Mouse (Mus musculus) gastrocnemius, adult 2 months (tissue): ENCODE results near the gene Lemd2. TPM values are rescaled to one million over a fixed set of nuclear protein-coding genes. Genes with fewer than 3 reads are reported as not detected.

Experiments
- DNase-seq: peaks from one replicate; pipeline ENCODE4 v3.0.0; 2022
- H3K27ac ChIP-seq: fragments of 200-600 bp; 2 replicates; pipeline ENCODE4 v1.8.1; 2022; ENCODE audit warnings: mild to moderate bottlenecking
- H3K4me3 ChIP-seq: fragments of 200-600 bp; 2 replicates; pipeline ENCODE4 v1.8.1; 2022; ENCODE audit warnings: mild to moderate bottlenecking, moderate library complexity
- CTCF ChIP-seq: fragments of 200-600 bp; IDR thresholded peaks from 2 replicates; pipeline ENCODE4 v1.8.1; 2022; ENCODE audit warnings: antibody characterized with exemption, mild to moderate bottlenecking, moderate library complexity
- intact Hi-C: fragments of 180-260 bp; cut with DNase I; formaldehyde crosslinking; loops from one replicate; pipeline ENCODE4 v1.15.1; 2025
- total RNA-seq, 2 experiments: library from RNA; stranded (reverse); gene quantifications; 2 replicates each; pipeline ENCODE4 v1.2.3; 2021

Gene Lemd2
- total RNA-seq, 2 experiments from 2014 or later = 22.4 to 23.9 TPM

DNA sequence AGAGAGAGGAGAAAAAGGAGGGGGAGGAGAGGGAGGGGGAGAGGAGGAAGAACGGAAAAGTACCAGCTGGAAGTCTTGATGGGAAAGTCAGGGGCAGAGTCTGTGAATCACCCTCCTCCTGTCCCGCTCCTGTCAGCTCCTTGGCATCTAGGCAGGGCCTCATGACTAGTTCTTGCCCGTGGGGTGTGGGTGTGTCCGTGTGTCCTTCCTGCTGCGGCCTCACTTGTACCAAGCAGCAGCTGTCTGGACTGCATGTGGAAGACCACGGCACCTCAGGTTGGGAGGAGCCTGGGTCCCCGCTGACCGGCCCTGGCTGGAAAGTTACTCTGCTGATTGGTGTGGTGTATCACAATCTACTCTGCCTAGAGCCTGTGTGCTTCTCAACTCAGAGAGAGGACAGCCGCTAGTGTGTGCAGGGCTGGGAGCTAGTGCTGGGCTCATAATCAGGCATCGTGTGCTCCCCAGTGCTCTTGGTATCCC, 62.3 kb downstream of the Lemd2 start:
- Histone ChIP-seq H3K4me3 (peak overlapping the region; percentile 17; the same call in 1 of the 2 replicates), H3K27ac (peak overlapping the region; percentile 90)
- intact Hi-C loops = no loop called here
- DNase-seq = peak; percentile 76
- no peak for TF ChIP-seq CTCF

- peak overlapping the region; percentile 90 for H3K27ac ChIP-seq
- intact Hi-C loops = no loop called here
- peak; percentile 63 for DNase-seq
- H3K4me3 ChIP-seq = no peak overlapping the region
- TF ChIP-seq CTCF = no peak
These were observed 64.0 kb downstream of the Lemd2 start for GRCm38 (mm10) chr17:27140262-27140661.

Other genes starting within 250 kb of the Lemd2 start
- under 1 TPM; 0.17 to 0.41 TPM for gene Zbtb9, start 231.3 kb downstream of the Lemd2 start, total RNA-seq
- 10 to 100 TPM; 15.5 to 20.1 TPM for gene Bak1, start 175.5 kb downstream of the Lemd2 start, total RNA-seq
- 1 to 10 TPM; 1.9 to 2.1 TPM for gene Itpr3, start 147.2 kb downstream of the Lemd2 start, total RNA-seq
- 100 to 1,000 TPM; 405 to 424 TPM for gene Uqcc2, start 70.6 kb downstream of the Lemd2 start, total RNA-seq
- 10 to 100 TPM; 30.9 to 84.2 TPM for gene Ip6k3, start 36.7 kb downstream of the Lemd2 start, total RNA-seq